Mouse (Mus musculus): ENCODE measurements at regions not wholly inside any gene's neighbourhood (a gene's known extent, or its start where the extent isn't known, plus 50 kb on each side); places are given as distances from the start of the nearest gene placed in this dataset.

- TF ChIP-seq POLR2A (IDR thresholded peaks at IDR 0.05; ENCODE audit: low read depth, low read length), result no peak
- no peak for TF ChIP-seq CTCF (IDR thresholded peaks at IDR 0.05; ENCODE audit: extremely low read depth, insufficient read length, insufficient replicate concordance, low read depth, low read length)
- Histone ChIP-seq H3K27me3 (ENCODE audit: control insufficient read depth, insufficient read depth, low read length) (no peaks in the 10 kb centered on the region), H3K4me3 (ENCODE audit: low read depth, low read length) (no peak overlapping the region), H3K36me3 (ENCODE audit: control insufficient read depth, insufficient read depth, low read length) (no peaks in the 10 kb centered on the region), H3K4me1 (ENCODE audit: control insufficient read depth, insufficient read depth, insufficient read length, low read length) (no peaks in the 10 kb centered on the region), H3K27ac (ENCODE audit: insufficient read depth, low read depth, low read length) (no peak overlapping the region)
- WGBS, result 90% methylated on average over 5 of the region's 5 CpGs
Observed at GRCm38 (mm10) chr12:7878761-7879160, 98.7 kb upstream of the Apob start.

- H3K4me1 ChIP-seq (ENCODE audit: control insufficient read depth, insufficient read depth, insufficient read length, low read length), result no peaks in the 10 kb centered on the region
- WGBS, result 64% methylated on average over 2 of the region's 2 CpGs
Observed at GRCm38 (mm10) chr12:7896156-7896555, 81.3 kb upstream of the Apob start.

GRCm38 (mm10) chr12:7905329-7905728, 72.1 kb upstream of the Apob start:
- Histone ChIP-seq H3K36me3 (ENCODE audit: control insufficient read depth, insufficient read depth, low read length) (no peaks in the 10 kb centered on the region), H3K27ac (ENCODE audit: insufficient read depth, low read depth, low read length) (no peak overlapping the region), H3K4me3 (ENCODE audit: low read depth, low read length) (no peak overlapping the region), H3K27me3 (ENCODE audit: control insufficient read depth, insufficient read depth, low read length) (no peaks in the 10 kb centered on the region), H3K4me1 (ENCODE audit: control insufficient read depth, insufficient read depth, insufficient read length, low read length) (peaks cover 7% of the 10 kb centered on the region; the same call in 1 of the 2 replicates)
- 38% methylated on average over 2 of the region's 2 CpGs for WGBS
- TF ChIP-seq POLR2A (IDR thresholded peaks at IDR 0.05; ENCODE audit: low read depth, low read length) (no peak), CTCF (IDR thresholded peaks at IDR 0.05; ENCODE audit: extremely low read depth, insufficient read length, insufficient replicate concordance, low read depth, low read length) (no peak)

More at GRCm38 (mm10) chr12:7896156-7896555, 81.3 kb upstream of the Apob start:
- Histone ChIP-seq H3K27me3 (ENCODE audit: control insufficient read depth, insufficient read depth, low read length) (no peaks in the 10 kb centered on the region), H3K4me3 (ENCODE audit: low read depth, low read length) (no peak overlapping the region), H3K27ac (ENCODE audit: insufficient read depth, low read depth, low read length) (no peak overlapping the region), H3K36me3 (ENCODE audit: control insufficient read depth, insufficient read depth, low read length) (no peaks in the 10 kb centered on the region)
- no peak for TF ChIP-seq CTCF (IDR thresholded peaks at IDR 0.05; ENCODE audit: extremely low read depth, insufficient read length, insufficient replicate concordance, low read depth, low read length)
- no peak for TF ChIP-seq POLR2A (IDR thresholded peaks at IDR 0.05; ENCODE audit: low read depth, low read length)

- Histone ChIP-seq H3K4me1 (ENCODE audit: control insufficient read depth, insufficient read depth, insufficient read length, low read length) (peaks cover 7% of the 10 kb centered on the region; the same call in 1 of the 2 replicates), H3K36me3 (ENCODE audit: control insufficient read depth, insufficient read depth, low read length) (no peaks in the 10 kb centered on the region), H3K27me3 (ENCODE audit: control insufficient read depth, insufficient read depth, low read length) (no peaks in the 10 kb centered on the region), H3K27ac (ENCODE audit: insufficient read depth, low read depth, low read length) (no peak overlapping the region), H3K4me3 (ENCODE audit: low read depth, low read length) (no peak overlapping the region)
- 69% methylated on average over 2 of the region's 2 CpGs for WGBS
- TF ChIP-seq POLR2A (IDR thresholded peaks at IDR 0.05; ENCODE audit: low read depth, low read length) (no peak), CTCF (IDR thresholded peaks at IDR 0.05; ENCODE audit: extremely low read depth, insufficient read length, insufficient replicate concordance, low read depth, low read length) (no peak)
Observed at GRCm38 (mm10) chr12:7906831-7907230, 70.6 kb upstream of the Apob start.

- H3K27ac ChIP-seq (ENCODE audit: insufficient read depth, low read depth, low read length), result peak overlapping the region; percentile 67
- 26% methylated on average over 9 of the region's 9 CpGs for WGBS
- H3K4me1 ChIP-seq (ENCODE audit: control insufficient read depth, insufficient read depth, insufficient read length, low read length), result peaks cover 7% of the 10 kb centered on the region; the same call in 1 of the 2 replicates
- no peak for TF ChIP-seq CTCF (IDR thresholded peaks at IDR 0.05; ENCODE audit: extremely low read depth, insufficient read length, insufficient replicate concordance, low read depth, low read length)
- no peak for TF ChIP-seq POLR2A (IDR thresholded peaks at IDR 0.05; ENCODE audit: low read depth, low read length)
- H3K36me3 ChIP-seq (ENCODE audit: control insufficient read depth, insufficient read depth, low read length), result no peaks in the 10 kb centered on the region
- H3K4me3 ChIP-seq (ENCODE audit: low read depth, low read length), result no peak overlapping the region
- H3K27me3 ChIP-seq (ENCODE audit: control insufficient read depth, insufficient read depth, low read length), result no peaks in the 10 kb centered on the region
Observed at GRCm38 (mm10) chr12:7909746-7910360, 67.6 kb upstream of the Apob start.

GRCm38 (mm10) chr12:7910509-7910908, 66.9 kb upstream of the Apob start:
- H3K36me3 ChIP-seq (ENCODE audit: control insufficient read depth, insufficient read depth, low read length), result no peaks in the 10 kb centered on the region
- H3K4me1 ChIP-seq (ENCODE audit: control insufficient read depth, insufficient read depth, insufficient read length, low read length), result peaks cover 7% of the 10 kb centered on the region; the same call in 1 of the 2 replicates
- no peaks in the 10 kb centered on the region for H3K27me3 ChIP-seq (ENCODE audit: control insufficient read depth, insufficient read depth, low read length)
- no peak overlapping the region for H3K27ac ChIP-seq (ENCODE audit: insufficient read depth, low read depth, low read length)
- TF ChIP-seq POLR2A (IDR thresholded peaks at IDR 0.05; ENCODE audit: low read depth, low read length) (no peak), CTCF (IDR thresholded peaks at IDR 0.05; ENCODE audit: extremely low read depth, insufficient read length, insufficient replicate concordance, low read depth, low read length) (no peak)
- 29% methylated on average over 2 of the region's 2 CpGs for WGBS
- H3K4me3 ChIP-seq (ENCODE audit: low read depth, low read length), result no peak overlapping the region

- 49% methylated on average over 1 of the region's 1 CpGs for WGBS
- Histone ChIP-seq H3K4me1 (ENCODE audit: control insufficient read depth, insufficient read depth, insufficient read length, low read length) (no peaks in the 10 kb centered on the region; the same call in 1 of the 2 replicates), H3K4me3 (ENCODE audit: low read depth, low read length) (no peak overlapping the region), H3K36me3 (ENCODE audit: control insufficient read depth, insufficient read depth, low read length) (no peaks in the 10 kb centered on the region), H3K27me3 (ENCODE audit: control insufficient read depth, insufficient read depth, low read length) (no peaks in the 10 kb centered on the region), H3K27ac (ENCODE audit: insufficient read depth, low read depth, low read length) (peak overlapping the region; percentile 84)
- TF ChIP-seq POLR2A (IDR thresholded peaks at IDR 0.05; ENCODE audit: low read depth, low read length) (no peak), CTCF (IDR thresholded peaks at IDR 0.05; ENCODE audit: extremely low read depth, insufficient read length, insufficient replicate concordance, low read depth, low read length) (no peak)
Observed at GRCm38 (mm10) chr12:7918385-7918784, 59.1 kb upstream of the Apob start.

Measured in small intestine, adult 2 months (tissue).